Mouse (Mus musculus) myocyte (in vitro differentiated cells): ENCODE results near the gene Lrrk1. TPM values are rescaled to one million over a fixed set of nuclear protein-coding genes. Genes with fewer than 3 reads are reported as not detected.

Experiments used
- H3K27me3 ChIP-seq: one replicate; pipeline ENCODE4 v1.6.1; 2011; ENCODE audit not compliant: control insufficient read depth, insufficient read depth, insufficient read length
- H3K36me3 ChIP-seq: one replicate; pipeline ENCODE4 v1.6.1; 2011; ENCODE audit not compliant: control insufficient read depth, insufficient read depth
- H3K4me2 ChIP-seq: one replicate; pipeline ENCODE4 v1.6.1; 2011; ENCODE audit warnings: low read depth, control low read depth
- H3K4me3 ChIP-seq: one replicate; pipeline ENCODE4 v1.5.1; 2011; ENCODE audit warnings: mild to moderate bottlenecking, control low read depth, moderate library complexity
- H3K79me2 ChIP-seq: one replicate; pipeline ENCODE4 v1.6.1; 2011; ENCODE audit not compliant: control insufficient read depth, insufficient read depth
- H3ac ChIP-seq: one replicate; pipeline ENCODE4 v1.6.1; 2011; ENCODE audit not compliant: control insufficient read depth, insufficient read length
- CEBPB ChIP-seq: IDR thresholded peaks from 2 replicates; pipeline ENCODE4 v1.6.1; 2011; ENCODE audit warnings: mild to moderate bottlenecking, moderate library complexity; ENCODE audit not compliant: poor library complexity, insufficient read depth, severe bottlenecking
- E2F4 ChIP-seq: IDR thresholded peaks from one replicate; pipeline ENCODE4 v1.6.1; 2011; ENCODE audit warnings: mild to moderate bottlenecking, control low read depth, moderate library complexity; ENCODE audit not compliant: insufficient read depth
- MAX ChIP-seq: IDR thresholded peaks from one replicate; pipeline ENCODE4 v1.6.1; 2011; ENCODE audit warnings: low read depth, mild to moderate bottlenecking, control low read depth
- MYOD1 ChIP-seq, 3 experiments: IDR thresholded peaks; one replicate each; pipeline ENCODE4 v1.6.1; 2011; ENCODE audit warnings: control low read depth in 2 of 3, low read depth in 2 of 3, mild to moderate bottlenecking in 2 of 3, moderate library complexity in 1 of 3; ENCODE audit not compliant: insufficient read length in 2 of 3, control insufficient read depth in 1 of 3
- MYOG ChIP-seq, 3 experiments: IDR thresholded peaks; one replicate each; pipeline ENCODE4 v1.6.1; 2011; ENCODE audit warnings: control low read depth in 2 of 3, low read depth in 2 of 3, mild to moderate bottlenecking in 2 of 3; ENCODE audit not compliant: insufficient read length in 2 of 3, control insufficient read depth in 1 of 3, insufficient read depth in 1 of 3
- POLR2A ChIP-seq: IDR thresholded peaks from one replicate; pipeline ENCODE4 v1.6.1; 2011; ENCODE audit warnings: low read depth, mild to moderate bottlenecking, control low read depth, moderate library complexity; ENCODE audit not compliant: insufficient read length
- POLR2AphosphoS2 ChIP-seq: IDR thresholded peaks from one replicate; pipeline ENCODE4 v1.6.1; 2011; ENCODE audit warnings: low read depth, control low read depth; ENCODE audit not compliant: insufficient read length
- REST ChIP-seq: IDR thresholded peaks from one replicate; pipeline ENCODE4 v1.6.1; 2011; ENCODE audit warnings: mild to moderate bottlenecking, control low read depth, moderate library complexity; ENCODE audit not compliant: insufficient read depth, insufficient read length
- SRF ChIP-seq: IDR thresholded peaks from one replicate; pipeline ENCODE4 v1.6.1; 2011; ENCODE audit warnings: low read depth; ENCODE audit not compliant: control insufficient read depth, insufficient read length
- TCF12 ChIP-seq: IDR thresholded peaks from one replicate; pipeline ENCODE4 v1.6.1; 2011; ENCODE audit warnings: mild to moderate bottlenecking, control low read depth; ENCODE audit not compliant: poor library complexity, insufficient read depth, severe bottlenecking
- TCF3 ChIP-seq: IDR thresholded peaks from one replicate; pipeline ENCODE4 v1.6.1; 2011; ENCODE audit warnings: low read depth, control low read depth; ENCODE audit not compliant: insufficient read length
- USF1 ChIP-seq: IDR thresholded peaks from one replicate; pipeline ENCODE4 v1.6.1; 2011; ENCODE audit warnings: low read depth, mild to moderate bottlenecking, control low read depth, moderate library complexity
- polyA plus RNA-seq: library from polyadenylated mRNA; unstranded; fragments of >200 nt; fragmentation: generic; extraction: Trizol; gene quantifications from one replicate; pipeline ENCODE4 v1.2.1, GENCODE M21; 2012; ENCODE audit warnings: missing spikeins

Lrrk1 gene
- polyA plus RNA-seq, 1 experiment, result 24.8 TPM

GRCm38 (mm10) chr7:66303922-66304660 lies 84.1 kb downstream of the Lrrk1 start:
- Histone ChIP-seq H3ac (no peak overlapping the region), H3K4me3 (no peak overlapping the region), H3K36me3 (peaks cover 14% of the 10 kb centered on the region), H3K4me2 (no peak overlapping the region), H3K79me2 (no peaks in the 10 kb centered on the region), H3K27me3 (no peaks in the 10 kb centered on the region)
- TF ChIP-seq POLR2A, result no peak
- TF ChIP-seq MYOD1 (IDR thresholded peaks at IDR 0.05; ENCODE audit: control insufficient read depth in 1 of 3, insufficient read length in 2 of 3, low read depth in 2 of 3), result no peak
- TF ChIP-seq TCF12, result no peak
- no peak for TF ChIP-seq CEBPB
- TF ChIP-seq POLR2AphosphoS2, result no peak
- no peak for TF ChIP-seq SRF
- no peak for TF ChIP-seq TCF3
- no peak for TF ChIP-seq REST

- Histone ChIP-seq H3K27me3 (no peaks in the 10 kb centered on the region), H3K36me3 (peaks cover 8% of the 10 kb centered on the region), H3K79me2 (no peaks in the 10 kb centered on the region), H3K4me3 (no peak overlapping the region), H3K4me2 (no peak overlapping the region), H3ac (no peak overlapping the region)
- TF ChIP-seq POLR2A (no peak), MAX (no peak), TCF12 (no peak), TCF3 (no peak), MYOG (IDR thresholded peaks at IDR 0.05; ENCODE audit: control insufficient read depth in 1 of 3, insufficient read depth in 1 of 3, insufficient read length in 2 of 3, low read depth in 2 of 3) (no peak), MYOD1 (IDR thresholded peaks at IDR 0.05; ENCODE audit: control insufficient read depth in 1 of 3, insufficient read length in 2 of 3, low read depth in 2 of 3) (no peak), CEBPB (no peak), POLR2AphosphoS2 (no peak), REST (no peak)
These were observed 86.7 kb downstream of the Lrrk1 start for GRCm38 (mm10) chr7:66301486-66301885.

DNA sequence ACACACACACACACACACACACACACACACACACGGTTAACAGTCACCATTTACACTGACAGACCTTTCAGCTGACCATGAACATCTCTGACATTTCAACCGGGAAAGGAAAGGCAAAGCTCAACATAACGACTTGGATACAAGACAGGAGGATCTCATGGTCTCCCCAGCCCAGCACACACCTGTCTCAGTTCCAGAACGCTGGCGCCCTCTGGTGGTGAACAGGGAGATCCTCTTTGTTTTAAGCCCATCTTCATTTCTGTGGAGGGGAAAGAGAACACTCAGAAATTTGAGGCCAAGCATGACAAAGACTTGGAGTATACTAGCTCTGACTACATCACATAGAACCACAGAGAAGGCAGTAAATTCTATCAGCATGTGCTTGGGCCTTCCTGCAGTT lies 87.5 kb downstream of the Lrrk1 start:
- Histone ChIP-seq H3K36me3 (peaks cover 7% of the 10 kb centered on the region), H3K79me2 (no peaks in the 10 kb centered on the region), H3K4me3 (no peak overlapping the region), H3ac (no peak overlapping the region), H3K4me2 (no peak overlapping the region), H3K27me3 (no peaks in the 10 kb centered on the region)
- TF ChIP-seq TCF3, result no peak
- TF ChIP-seq MYOG (IDR thresholded peaks at IDR 0.05; ENCODE audit: control insufficient read depth in 1 of 3, insufficient read depth in 1 of 3, insufficient read length in 2 of 3, low read depth in 2 of 3), result no peak
- no peak for TF ChIP-seq E2F4
- TF ChIP-seq TCF12, result no peak
- peak in 2 of 3 experiments; percentile 3 to 16 for TF ChIP-seq MYOD1 (IDR thresholded peaks at IDR 0.05; ENCODE audit: control insufficient read depth in 1 of 3, insufficient read length in 2 of 3, low read depth in 2 of 3)

GRCm38 (mm10) chr7:66297656-66298021 lies 90.5 kb downstream of the Lrrk1 start:
- H3K36me3 ChIP-seq, result peaks cover 7% of the 10 kb centered on the region
- H3K79me2 ChIP-seq, result no peaks in the 10 kb centered on the region
- no peaks in the 10 kb centered on the region for H3K27me3 ChIP-seq
- peak overlapping the region; percentile 32 for H3K4me2 ChIP-seq
- no peak overlapping the region for H3K4me3 ChIP-seq
- H3ac ChIP-seq, result no peak overlapping the region
- TF ChIP-seq MYOD1 (IDR thresholded peaks at IDR 0.05; ENCODE audit: control insufficient read depth in 1 of 3, insufficient read length in 2 of 3, low read depth in 2 of 3) (peak in 2 of 3 experiments; percentile 62 to 85), USF1 (no peak), MYOG (IDR thresholded peaks at IDR 0.05; ENCODE audit: control insufficient read depth in 1 of 3, insufficient read depth in 1 of 3, insufficient read length in 2 of 3, low read depth in 2 of 3) (peak in 2 of 3 experiments; percentile 57 to 79), TCF12 (peak; percentile 60)

DNA sequence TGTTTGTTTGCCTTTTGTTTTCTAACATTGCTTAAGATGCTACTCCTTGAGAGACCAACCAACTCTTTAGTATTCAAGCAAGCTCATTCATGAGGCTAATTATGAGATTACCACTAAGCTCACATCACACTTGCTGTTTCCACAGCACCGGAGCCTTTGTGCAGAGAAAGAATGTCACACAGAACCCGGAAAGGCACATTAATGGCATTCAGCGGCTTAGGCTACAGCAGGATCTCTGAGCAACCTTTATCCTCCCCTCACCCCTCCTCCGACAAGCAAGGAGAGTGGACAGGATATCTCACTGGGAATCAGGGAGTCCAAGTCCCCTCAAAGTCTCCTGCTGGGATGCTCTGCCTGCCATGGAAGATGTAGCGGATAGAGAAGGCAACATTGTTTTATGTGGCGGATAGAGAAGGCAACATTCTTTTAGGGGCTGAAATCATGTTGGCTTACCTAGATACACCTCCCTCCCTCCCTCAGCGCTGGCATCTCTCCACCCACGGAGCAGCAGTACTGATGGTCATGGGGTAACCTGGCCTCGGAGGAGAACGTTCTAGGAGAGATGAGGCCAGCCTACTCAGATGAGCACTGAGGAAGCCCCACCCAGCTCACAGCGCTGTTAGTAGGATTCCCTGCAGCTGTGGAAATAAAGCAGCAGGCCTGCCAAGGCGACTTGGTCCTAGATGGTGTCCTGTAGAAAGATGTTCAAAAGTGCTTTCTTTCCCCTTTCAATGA lies 91.1 kb downstream of the Lrrk1 start:
- peaks cover 7% of the 10 kb centered on the region for H3K36me3 ChIP-seq
- TF ChIP-seq MAX, result no peak
- no peak for TF ChIP-seq MYOD1 (IDR thresholded peaks at IDR 0.05; ENCODE audit: control insufficient read depth in 1 of 3, insufficient read length in 2 of 3, low read depth in 2 of 3)
- TF ChIP-seq POLR2AphosphoS2, result no peak
- no peak for TF ChIP-seq MYOG (IDR thresholded peaks at IDR 0.05; ENCODE audit: control insufficient read depth in 1 of 3, insufficient read depth in 1 of 3, insufficient read length in 2 of 3, low read depth in 2 of 3)
- no peak for TF ChIP-seq TCF3
- TF ChIP-seq SRF, result no peak
- no peak for TF ChIP-seq USF1
- TF ChIP-seq E2F4, result no peak
- no peak for TF ChIP-seq CEBPB
- no peak overlapping the region for H3ac ChIP-seq
- H3K4me2 ChIP-seq, result peak overlapping the region; percentile 32
- H3K79me2 ChIP-seq, result no peaks in the 10 kb centered on the region
- no peaks in the 10 kb centered on the region for H3K27me3 ChIP-seq
- H3K4me3 ChIP-seq, result no peak overlapping the region
